Mouse (Mus musculus): ENCODE results near the gene Il10rb. TPM values are rescaled to one million over a fixed set of nuclear protein-coding genes. Genes with fewer than 3 reads are reported as not detected.

The Il10rb gene
- polyA plus RNA-seq, 1 experiment from 2014 or later: 64.8 TPM

GRCm38 (mm10) chr16:91403784-91404183 lies 2.2 kb upstream of the Il10rb start:
- Histone ChIP-seq H3K4me2 (replicated peaks) (no peak overlapping the region), H3K4me3 (replicated peaks) (no peak overlapping the region), H3K4me1 (replicated peaks) (peaks cover 17% of the 10 kb centered on the region), H3K27me3 (replicated peaks) (no peaks in the 10 kb centered on the region), H3K27ac (no peak overlapping the region), H3K9ac (no peak overlapping the region), H3K36me3 (peaks cover 4% of the 10 kb centered on the region; the same call in 1 of the 2 replicates), H3K9me3 (no peaks in the 10 kb centered on the region)
- 79% methylated on average over 9 of the region's 9 CpGs for WGBS
- ATAC-seq: no peak

- H3K4me1 ChIP-seq (replicated peaks): peaks cover 20% of the 10 kb centered on the region
- H3K27ac ChIP-seq: no peak overlapping the region
- no peak overlapping the region for H3K9ac ChIP-seq
- no peaks in the 10 kb centered on the region for H3K9me3 ChIP-seq
- 94% methylated on average over 8 of the region's 8 CpGs for WGBS
- no peak overlapping the region for H3K4me3 ChIP-seq (replicated peaks)
- peaks cover 4% of the 10 kb centered on the region; the same call in 1 of the 2 replicates for H3K36me3 ChIP-seq
- H3K4me2 ChIP-seq (replicated peaks): no peak overlapping the region
- ATAC-seq: no peak
- H3K27me3 ChIP-seq (replicated peaks): no peaks in the 10 kb centered on the region
These were observed 1.8 kb upstream of the Il10rb start for GRCm38 (mm10) chr16:91404187-91404586.

DNA sequence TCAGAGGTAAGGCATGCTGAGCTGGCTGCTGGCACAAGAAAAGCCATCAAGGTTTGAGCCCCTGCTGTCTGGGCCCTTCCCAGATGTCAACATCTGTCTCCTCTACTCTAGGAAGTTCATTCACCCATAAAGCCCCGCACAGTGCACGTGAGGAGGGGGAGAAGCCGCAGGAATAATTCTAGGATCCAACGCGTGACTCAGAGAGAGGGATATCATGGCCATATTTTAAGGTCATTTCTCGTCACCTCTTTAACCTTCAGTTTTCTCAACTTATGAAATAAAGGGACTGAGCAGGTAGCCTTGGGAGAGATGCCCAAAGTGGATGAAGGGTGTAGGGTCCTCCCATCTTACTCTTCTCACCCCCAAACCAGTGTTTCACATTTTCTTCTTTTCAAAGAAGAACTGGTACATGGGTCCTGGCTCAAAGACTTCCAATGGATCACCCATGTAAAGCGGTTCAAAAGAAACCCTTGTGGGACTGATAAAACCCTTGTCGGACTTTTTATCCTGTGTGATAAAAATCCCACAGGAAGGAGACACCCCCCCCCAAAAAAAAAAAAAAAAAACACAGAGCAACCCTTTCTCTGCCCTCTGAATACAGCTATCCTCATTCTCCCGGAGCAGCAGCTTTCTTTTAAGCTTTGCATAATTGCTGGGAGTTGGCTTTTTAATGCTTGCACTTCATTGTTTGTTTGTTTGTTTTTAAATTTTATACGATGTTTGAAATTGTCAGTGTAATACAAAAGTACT lies 961 bp upstream of the Il10rb start:
- H3K9ac ChIP-seq: no peak overlapping the region
- no peaks in the 10 kb centered on the region for H3K27me3 ChIP-seq (replicated peaks)
- no peak overlapping the region for H3K4me2 ChIP-seq (replicated peaks)
- H3K4me1 ChIP-seq (replicated peaks): peaks cover 20% of the 10 kb centered on the region
- H3K4me3 ChIP-seq (replicated peaks): no peak overlapping the region
- 81% methylated on average over 10 of the region's 10 CpGs for WGBS
- peaks cover 4% of the 10 kb centered on the region; the same call in 1 of the 2 replicates for H3K36me3 ChIP-seq
- no peak overlapping the region for H3K27ac ChIP-seq
- ATAC-seq: no peak
- H3K9me3 ChIP-seq: no peaks in the 10 kb centered on the region

- Histone ChIP-seq H3K4me1 (replicated peaks) (peaks cover 22% of the 10 kb centered on the region), H3K4me3 (replicated peaks) (peak overlapping the region; percentile 89), H3K36me3 (peaks cover 4% of the 10 kb centered on the region; the same call in 1 of the 2 replicates), H3K9ac (peak overlapping the region; percentile 88), H3K4me2 (replicated peaks) (peak overlapping the region; percentile 83), H3K27me3 (replicated peaks) (no peaks in the 10 kb centered on the region), H3K27ac (peak overlapping the region; percentile 89), H3K9me3 (no peaks in the 10 kb centered on the region)
- under 1% methylated on average over 13 of the region's 13 CpGs for WGBS
- ATAC-seq: peak; percentile 19
These were observed 739 bp downstream of the Il10rb start for GRCm38 (mm10) chr16:91406585-91407220.

DNA sequence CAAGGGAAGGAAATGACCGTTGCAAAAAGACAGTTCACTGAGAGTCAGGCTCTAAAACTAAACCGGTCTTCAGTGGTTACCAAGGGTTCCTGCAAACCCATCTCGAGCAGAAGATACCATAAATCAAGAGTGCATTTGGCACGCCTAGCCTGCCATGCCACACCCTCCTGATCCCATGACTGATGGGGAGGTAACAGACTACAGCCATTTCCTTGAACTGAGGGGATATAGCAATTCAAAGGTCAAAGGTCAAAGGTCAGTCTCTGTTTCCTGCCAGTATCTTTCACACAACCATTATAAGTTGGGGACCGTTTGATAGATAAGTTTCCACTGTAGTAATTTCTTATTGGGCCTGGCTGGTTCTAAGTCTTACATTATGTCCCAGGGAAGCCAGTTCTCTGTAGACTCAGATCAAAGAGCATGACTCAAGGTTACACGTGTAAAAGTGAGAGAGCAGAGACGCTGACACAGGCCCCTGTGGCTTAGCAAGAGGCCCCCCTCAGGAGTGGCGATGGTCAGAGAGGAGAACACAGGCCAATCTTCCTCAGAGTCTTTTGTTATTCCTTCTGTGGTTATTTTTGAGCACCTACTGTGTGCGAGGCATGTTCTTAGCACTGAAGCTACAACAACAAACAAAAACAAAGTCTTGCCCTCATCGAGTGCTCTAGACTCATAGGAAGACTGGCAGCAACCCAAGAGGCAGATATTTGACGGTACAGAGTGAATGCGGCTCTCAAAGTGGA lies 7.3 kb downstream of the Il10rb start:
- ATAC-seq: peak; percentile 80
- Histone ChIP-seq H3K27ac (peak overlapping the region; percentile 58), H3K27me3 (replicated peaks) (no peaks in the 10 kb centered on the region), H3K36me3 (peaks cover 14% of the 10 kb centered on the region), H3K9ac (no peak overlapping the region), H3K4me1 (replicated peaks) (peaks cover 16% of the 10 kb centered on the region), H3K4me2 (replicated peaks) (no peak overlapping the region), H3K4me3 (replicated peaks) (no peak overlapping the region), H3K9me3 (no peaks in the 10 kb centered on the region)
- WGBS: 38% methylated on average over 12 of the region's 12 CpGs

- Histone ChIP-seq H3K9ac (no peak overlapping the region), H3K4me3 (replicated peaks) (no peak overlapping the region), H3K27ac (no peak overlapping the region), H3K4me1 (replicated peaks) (peaks cover 8% of the 10 kb centered on the region), H3K4me2 (replicated peaks) (no peak overlapping the region), H3K27me3 (replicated peaks) (no peaks in the 10 kb centered on the region), H3K36me3 (peaks cover 19% of the 10 kb centered on the region), H3K9me3 (no peaks in the 10 kb centered on the region)
- WGBS: 84% methylated on average over 9 of the region's 9 CpGs
- no peak for ATAC-seq
These were observed 9.6 kb downstream of the Il10rb start for GRCm38 (mm10) chr16:91415391-91416189.

- H3K27me3 ChIP-seq (replicated peaks): no peaks in the 10 kb centered on the region
- no peak overlapping the region for H3K4me2 ChIP-seq (replicated peaks)
- no peak for ATAC-seq
- H3K9me3 ChIP-seq: no peaks in the 10 kb centered on the region
- H3K4me1 ChIP-seq (replicated peaks): peaks cover 8% of the 10 kb centered on the region
- no peak overlapping the region for H3K9ac ChIP-seq
- peaks cover 19% of the 10 kb centered on the region for H3K36me3 ChIP-seq
- no peak overlapping the region for H3K27ac ChIP-seq
- H3K4me3 ChIP-seq (replicated peaks): no peak overlapping the region
- WGBS: 95% methylated on average over 6 of the region's 6 CpGs
These were observed 10.4 kb downstream of the Il10rb start for GRCm38 (mm10) chr16:91416357-91416756.

DNA sequence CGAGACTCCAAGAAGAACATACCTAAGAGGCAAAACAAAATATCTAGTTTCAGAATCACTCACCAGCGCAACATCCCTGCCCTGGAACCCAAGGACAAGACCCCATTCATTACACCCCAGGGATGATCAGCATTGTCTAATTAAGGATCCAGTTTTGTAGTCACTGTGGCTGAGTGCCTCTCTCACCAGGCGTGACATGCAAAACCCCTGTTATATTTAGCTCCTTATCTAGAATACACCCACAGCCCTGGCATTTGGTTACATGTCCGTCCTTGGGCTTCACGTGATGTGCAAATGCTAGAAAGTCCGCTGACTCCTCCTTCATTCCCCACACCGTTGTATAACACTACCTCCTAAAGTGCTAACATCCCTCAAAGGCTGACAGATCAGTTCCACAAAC lies 11.0 kb downstream of the Il10rb start:
- no peak for ATAC-seq
- Histone ChIP-seq H3K4me2 (replicated peaks) (no peak overlapping the region), H3K27me3 (replicated peaks) (no peaks in the 10 kb centered on the region), H3K4me1 (replicated peaks) (peaks cover 8% of the 10 kb centered on the region), H3K27ac (no peak overlapping the region), H3K4me3 (replicated peaks) (no peak overlapping the region), H3K36me3 (peaks cover 25% of the 10 kb centered on the region), H3K9me3 (no peaks in the 10 kb centered on the region), H3K9ac (no peak overlapping the region)
- WGBS: 73% methylated on average over 7 of the region's 7 CpGs

- H3K9ac ChIP-seq: no peak overlapping the region
- WGBS: 73% methylated on average over 5 of the region's 5 CpGs
- no peak overlapping the region for H3K4me3 ChIP-seq (replicated peaks)
- H3K36me3 ChIP-seq: peaks cover 29% of the 10 kb centered on the region
- no peak for ATAC-seq
- H3K27ac ChIP-seq: no peak overlapping the region
- H3K4me2 ChIP-seq (replicated peaks): no peak overlapping the region
- no peaks in the 10 kb centered on the region for H3K27me3 ChIP-seq (replicated peaks)
- peaks cover 2% of the 10 kb centered on the region; the same call in 1 of the 2 replicates for H3K4me1 ChIP-seq (replicated peaks)
- H3K9me3 ChIP-seq: no peaks in the 10 kb centered on the region
These were observed 12.6 kb downstream of the Il10rb start for GRCm38 (mm10) chr16:91418531-91418930.

- H3K27me3 ChIP-seq (replicated peaks): no peaks in the 10 kb centered on the region
- 90% methylated on average over 6 of the region's 6 CpGs for WGBS
These were observed 19.9 kb downstream of the Il10rb start for GRCm38 (mm10) chr16:91425816-91426215.

GRCm38 (mm10) chr16:91426586-91426985 lies 20.6 kb downstream of the Il10rb start:
- Histone ChIP-seq H3K4me2 (replicated peaks) (no peak overlapping the region), H3K9ac (no peak overlapping the region), H3K36me3 (peaks cover 22% of the 10 kb centered on the region), H3K27ac (no peak overlapping the region), H3K4me3 (replicated peaks) (no peak overlapping the region), H3K4me1 (replicated peaks) (no peaks in the 10 kb centered on the region), H3K9me3 (no peaks in the 10 kb centered on the region), H3K27me3 (replicated peaks) (no peaks in the 10 kb centered on the region)
- ATAC-seq: no peak
- 82% methylated on average over 4 of the region's 4 CpGs for WGBS

More at GRCm38 (mm10) chr16:91425816-91426215, 19.9 kb downstream of the Il10rb start:
- Histone ChIP-seq H3K9ac (no peak overlapping the region), H3K9me3 (no peaks in the 10 kb centered on the region), H3K4me3 (replicated peaks) (no peak overlapping the region), H3K4me1 (replicated peaks) (no peaks in the 10 kb centered on the region), H3K27ac (no peak overlapping the region), H3K4me2 (replicated peaks) (no peak overlapping the region), H3K36me3 (peaks cover 26% of the 10 kb centered on the region)
- no peak for ATAC-seq

Measured in intestine, embryonic 15.5 days (tissue).